Mouse (Mus musculus) embryonic facial prominence, embryonic 11.5 days (tissue): ENCODE measurements at regions not wholly inside any gene's neighbourhood (a gene's known extent, or its start where the extent isn't known, plus 50 kb on each side); places are given as distances from the start of the nearest gene placed in this dataset.
A peak's percentile ranks its signal among the peaks of the same experiment; 100 is the strongest.
"Not testable (repeated sequence)": the region's sequence is repeated elsewhere in the genome, so short reads cannot be mapped to it uniquely, and the experiment has no call there.

Experiments
- ATAC-seq: fragments of 200-750 bp; cut with Nextera tagmentation; replicated peaks from 2 replicates; pipeline ENCODE4 v1.8.0; 2017; ENCODE audit warnings: low read depth; ENCODE audit not compliant: insufficient number of reproducible peaks, low FRiP score, low TSS enrichment
- DNase-seq: peaks from one replicate; pipeline ENCODE4 v3.0.0-alpha.2; 2015; ENCODE audit warnings: low spot score
- H3K27ac ChIP-seq: fragments of 300-500 bp; sonication (generic); replicated peaks from 2 replicates; pipeline ENCODE4 v1.5.1; 2014; ENCODE audit warnings: mild to moderate bottlenecking, low read depth, low read length, control low read depth
- H3K27me3 ChIP-seq: fragments of 300-500 bp; sonication (generic); 2 replicates; pipeline ENCODE4 v1.6.1; 2014; ENCODE audit warnings: mild to moderate bottlenecking, low read length, moderate library complexity, mixed read lengths; ENCODE audit not compliant: control insufficient read depth, insufficient read depth
- H3K36me3 ChIP-seq: fragments of 300-500 bp; sonication (generic); replicated peaks from 2 replicates; pipeline ENCODE4 v1.6.1; 2014; ENCODE audit warnings: low read depth, mild to moderate bottlenecking, low read length, moderate library complexity, mixed read lengths; ENCODE audit not compliant: control insufficient read depth, insufficient read depth
- H3K4me1 ChIP-seq: fragments of 300-500 bp; sonication (generic); 2 replicates; pipeline ENCODE4 v1.6.1; 2014; ENCODE audit warnings: low read length, mixed read lengths; ENCODE audit not compliant: control insufficient read depth, insufficient read depth
- H3K4me2 ChIP-seq: fragments of 300-500 bp; sonication (generic); 2 replicates; pipeline ENCODE4 v1.6.1; 2014; ENCODE audit warnings: low read depth, mild to moderate bottlenecking, control low read depth, low read length, moderate library complexity
- H3K4me3 ChIP-seq: fragments of 300-500 bp; sonication (generic); 2 replicates; pipeline ENCODE4 v1.5.1; 2014; ENCODE audit warnings: low read depth, low read length, control low read depth
- H3K9ac ChIP-seq: fragments of 300-500 bp; sonication (generic); replicated peaks from 2 replicates; pipeline ENCODE4 v1.6.1; 2014; ENCODE audit warnings: mild to moderate bottlenecking, control low read depth, low read length
- H3K9me3 ChIP-seq: fragments of 300-500 bp; sonication (generic); replicated peaks from 2 replicates; pipeline ENCODE4 v1.6.1; 2016; ENCODE audit warnings: mild to moderate bottlenecking, low read length, inconsistent platforms, mixed read lengths; ENCODE audit not compliant: control insufficient read depth
- WGBS: fragments of 180-500 bp; shearing (Covaris S2); extraction: QIAGEN DNeasy Blood & Tissue Kit; methylation state at CpG from one replicate; pipeline ENCODE4 v1.1.7; 2014; 5-methylcytosine and 5-hydroxymethylcytosine counted together

GRCm38 (mm10) chr1:64463715-64464290, 68.6 kb upstream of the Creb1 start:
- 83% methylated on average over 5 of the region's 5 CpGs for WGBS
- H3K36me3 ChIP-seq = no peaks in the 10 kb centered on the region
- no peak overlapping the region for H3K9ac ChIP-seq
- DNase-seq = no peak
- no peaks in the 10 kb centered on the region for H3K27me3 ChIP-seq
- H3K9me3 ChIP-seq = no peaks in the 10 kb centered on the region
- no peak overlapping the region for H3K4me3 ChIP-seq
- H3K27ac ChIP-seq = no peak overlapping the region
- ATAC-seq = no peak
- H3K4me2 ChIP-seq = no peak overlapping the region
- H3K4me1 ChIP-seq = no peaks in the 10 kb centered on the region

- 90% methylated on average over 6 of the region's 6 CpGs for WGBS
- H3K9ac ChIP-seq, H3K9me3 ChIP-seq, ATAC-seq, DNase-seq, H3K27ac ChIP-seq, H3K4me3 ChIP-seq, H3K4me1 ChIP-seq, H3K36me3 ChIP-seq, H3K4me2 ChIP-seq, H3K27me3 ChIP-seq: not testable (repeated sequence)
Observed at GRCm38 (mm10) chr1:64461616-64462015, 70.8 kb upstream of the Creb1 start.

GRCm38 (mm10) chr1:64457872-64458271, 74.6 kb upstream of the Creb1 start:
- Histone ChIP-seq H3K27me3 (no peaks in the 10 kb centered on the region), H3K4me2 (no peak overlapping the region), H3K36me3 (no peaks in the 10 kb centered on the region), H3K27ac (no peak overlapping the region), H3K4me3 (no peak overlapping the region), H3K4me1 (no peaks in the 10 kb centered on the region), H3K9me3 (no peaks in the 10 kb centered on the region), H3K9ac (no peak overlapping the region)
- DNase-seq = no peak
- ATAC-seq = no peak
- WGBS = 72% methylated on average over 5 of the region's 5 CpGs

GRCm38 (mm10) chr1:64449141-64449540, 83.3 kb upstream of the Creb1 start:
- DNase-seq (no peak), ATAC-seq (no peak)
- Histone ChIP-seq H3K27ac (no peak overlapping the region), H3K4me2 (no peak overlapping the region), H3K36me3 (no peaks in the 10 kb centered on the region), H3K9ac (no peak overlapping the region), H3K4me3 (no peak overlapping the region), H3K9me3 (no peaks in the 10 kb centered on the region), H3K4me1 (no peaks in the 10 kb centered on the region), H3K27me3 (no peaks in the 10 kb centered on the region)
- 74% methylated on average over 3 of the region's 3 CpGs for WGBS

DNA sequence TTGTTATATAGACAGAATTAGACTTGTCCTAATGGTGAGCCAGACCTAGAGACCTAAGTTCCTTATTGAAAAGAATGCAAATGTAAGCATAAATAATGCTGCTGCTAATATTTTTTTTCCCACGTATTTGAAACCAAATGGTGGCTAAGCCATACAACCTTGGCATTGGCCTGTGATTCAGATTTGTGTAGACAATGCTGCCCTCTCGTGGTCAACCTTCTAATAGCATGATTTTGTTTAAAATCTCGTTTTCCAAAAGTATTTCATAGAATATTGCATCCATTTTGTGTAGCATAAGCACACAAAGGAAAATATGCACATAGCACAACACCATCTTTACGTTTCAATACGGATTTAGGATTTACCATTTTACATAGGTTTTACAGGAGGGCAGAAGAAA, 84.4 kb upstream of the Creb1 start:
- Histone ChIP-seq H3K4me3 (no peak overlapping the region), H3K27me3 (no peaks in the 10 kb centered on the region), H3K36me3 (no peaks in the 10 kb centered on the region), H3K27ac (no peak overlapping the region), H3K9ac (no peak overlapping the region), H3K9me3 (no peaks in the 10 kb centered on the region), H3K4me1 (no peaks in the 10 kb centered on the region), H3K4me2 (no peak overlapping the region)
- no peak for ATAC-seq
- 1% methylated on average over 5 of the region's 5 CpGs for WGBS
- DNase-seq = peak; percentile 91

GRCm38 (mm10) chr1:64446492-64446891, 86.0 kb upstream of the Creb1 start:
- WGBS = 56% methylated on average over 4 of the region's 4 CpGs
- no peak overlapping the region for H3K4me2 ChIP-seq
- DNase-seq (no peak), ATAC-seq (no peak)
- no peaks in the 10 kb centered on the region for H3K4me1 ChIP-seq
- no peaks in the 10 kb centered on the region for H3K9me3 ChIP-seq
- no peak overlapping the region for H3K9ac ChIP-seq
- H3K4me3 ChIP-seq = no peak overlapping the region
- no peaks in the 10 kb centered on the region for H3K27me3 ChIP-seq
- H3K36me3 ChIP-seq = no peaks in the 10 kb centered on the region
- H3K27ac ChIP-seq = no peak overlapping the region

DNA sequence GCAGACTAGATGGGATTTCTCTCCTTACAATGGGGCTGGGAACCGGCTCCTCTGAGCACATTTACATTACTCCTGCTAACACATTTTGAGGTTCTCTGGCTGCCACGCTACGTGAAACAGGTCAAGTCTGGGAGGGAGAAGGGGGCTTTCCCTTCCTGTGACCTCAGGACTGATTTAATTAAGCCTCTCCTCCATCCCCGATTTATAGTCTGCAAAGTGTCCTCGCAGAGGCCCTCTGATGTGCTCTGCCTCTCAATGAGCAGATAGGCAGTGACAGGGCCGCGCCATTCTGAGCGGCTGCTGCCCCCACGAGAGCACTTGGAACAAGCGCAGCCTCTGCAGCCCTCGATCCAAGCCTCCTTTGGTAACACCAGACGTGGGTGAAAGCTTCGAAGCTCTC, 86.5 kb upstream of the Creb1 start:
- Histone ChIP-seq H3K4me1 (no peaks in the 10 kb centered on the region), H3K9ac (no peak overlapping the region), H3K27me3 (no peaks in the 10 kb centered on the region), H3K27ac (no peak overlapping the region), H3K4me3 (no peak overlapping the region), H3K4me2 (no peak overlapping the region), H3K9me3 (no peaks in the 10 kb centered on the region), H3K36me3 (no peaks in the 10 kb centered on the region)
- DNase-seq = peak; percentile 85
- WGBS = 4% methylated on average over 13 of the region's 13 CpGs
- peak; percentile 87 for ATAC-seq

DNA sequence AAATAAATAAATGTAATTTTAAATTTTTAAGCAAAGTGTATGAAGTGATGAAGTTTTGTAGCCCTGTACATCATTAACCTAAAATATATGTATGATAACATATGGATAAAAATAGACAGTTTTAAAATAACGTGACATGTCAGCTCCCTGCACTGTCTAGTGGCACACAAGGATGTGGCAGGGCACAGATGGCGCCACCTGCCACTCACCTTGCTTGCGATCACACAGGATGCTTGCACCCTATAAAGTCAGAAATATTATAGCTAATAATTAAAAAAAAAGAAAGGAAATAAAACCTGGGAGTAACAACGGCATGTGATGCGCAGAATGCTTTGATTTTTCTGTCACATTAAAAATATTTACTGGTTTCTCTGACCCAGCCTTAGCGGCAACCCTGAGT, 89.0 kb upstream of the Creb1 start:
- ATAC-seq (no peak), DNase-seq (no peak)
- no peaks in the 10 kb centered on the region for H3K27me3 ChIP-seq
- no peak overlapping the region for H3K9ac ChIP-seq
- WGBS = 91% methylated on average over 6 of the region's 6 CpGs
- no peak overlapping the region for H3K4me2 ChIP-seq
- H3K27ac ChIP-seq = no peak overlapping the region
- H3K4me1 ChIP-seq = no peaks in the 10 kb centered on the region
- H3K36me3 ChIP-seq = no peaks in the 10 kb centered on the region
- H3K4me3 ChIP-seq = no peak overlapping the region
- H3K9me3 ChIP-seq = no peaks in the 10 kb centered on the region
